Mouse (Mus musculus) heart, embryonic 12.5 days (tissue): ENCODE data around the gene Tmem72. TPM values are rescaled to one million over a fixed set of nuclear protein-coding genes. Genes with fewer than 3 reads are reported as not detected.

Source experiments
- ATAC-seq: fragments of 200-750 bp; cut with Nextera tagmentation; 2 replicates; pipeline ENCODE4 v1.8.0; 2017; ENCODE audit warnings: moderate TSS enrichment, moderate library complexity; ENCODE audit not compliant: insufficient number of reproducible peaks, low FRiP score
- H3K27ac ChIP-seq: fragments of 300-500 bp; sonication (generic); 2 replicates; pipeline ENCODE4 v1.5.1; 2016; ENCODE audit warnings: mild to moderate bottlenecking, moderate library complexity; ENCODE audit not compliant: poor library complexity, severe bottlenecking
- H3K27me3 ChIP-seq: fragments of 300-500 bp; sonication (generic); replicated peaks from 2 replicates; pipeline ENCODE4 v1.6.1; 2016; ENCODE audit warnings: mild to moderate bottlenecking, moderate library complexity
- H3K36me3 ChIP-seq: fragments of 300-500 bp; sonication (generic); 2 replicates; pipeline ENCODE4 v1.6.1; 2016; ENCODE audit warnings: mild to moderate bottlenecking, moderate library complexity
- H3K4me1 ChIP-seq: fragments of 300-500 bp; sonication (generic); replicated peaks from 2 replicates; pipeline ENCODE4 v1.6.1; 2016; ENCODE audit warnings: mild to moderate bottlenecking
- H3K4me2 ChIP-seq: fragments of 300-500 bp; sonication (generic); 2 replicates; pipeline ENCODE4 v1.6.1; 2016; ENCODE audit warnings: mild to moderate bottlenecking, moderate library complexity
- H3K4me3 ChIP-seq: fragments of 300-500 bp; sonication (generic); 2 replicates; pipeline ENCODE4 v1.5.1; 2016; ENCODE audit warnings: mild to moderate bottlenecking
- H3K9ac ChIP-seq: fragments of 300-500 bp; sonication (generic); 2 replicates; pipeline ENCODE4 v1.6.1; 2016; ENCODE audit warnings: mild to moderate bottlenecking, moderate library complexity
- H3K9me3 ChIP-seq: fragments of 300-500 bp; sonication (generic); replicated peaks from 2 replicates; pipeline ENCODE4 v1.6.1; 2016; ENCODE audit warnings: mild to moderate bottlenecking, moderate library complexity
- WGBS: fragments of 180-500 bp; shearing (Covaris S2); methylation state at CpG from one replicate; pipeline ENCODE4 v1.1.7; 2016; 5-methylcytosine and 5-hydroxymethylcytosine counted together
- polyA plus RNA-seq: library from polyadenylated mRNA; unstranded; fragments of >200 nt; fragmentation: Nextera tagmentation; extraction: Ambion mirVana; gene quantifications from 2 replicates; pipeline ENCODE4 v1.2.1, GENCODE M21; 2016

The Tmem72 gene
- polyA plus RNA-seq, 1 experiment from 2014 or later: 0.08 TPM

DNA sequence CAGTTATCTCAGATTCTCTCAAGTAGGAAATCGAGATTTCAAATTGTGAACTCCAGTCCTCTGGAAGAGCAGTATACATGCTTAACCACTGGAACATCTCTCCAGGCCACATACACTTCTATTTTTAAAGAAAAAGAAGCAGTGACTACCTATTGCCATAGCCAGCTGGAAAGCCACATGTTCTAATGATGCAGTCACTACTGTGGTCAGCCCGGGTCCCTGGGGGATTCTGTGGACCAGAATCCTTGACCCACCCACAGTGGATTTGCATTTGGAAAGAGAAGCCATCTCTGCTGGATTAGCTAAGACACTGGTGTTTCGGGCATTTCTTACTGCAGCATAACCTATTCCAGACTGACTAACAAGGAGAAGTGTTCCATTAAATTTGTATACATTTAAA is 49.3 kb downstream of the Tmem72 start:
- H3K4me1 ChIP-seq: peaks cover 42% of the 10 kb centered on the region
- ATAC-seq: no peak
- WGBS: 79% methylated on average over 3 of the region's 3 CpGs

DNA sequence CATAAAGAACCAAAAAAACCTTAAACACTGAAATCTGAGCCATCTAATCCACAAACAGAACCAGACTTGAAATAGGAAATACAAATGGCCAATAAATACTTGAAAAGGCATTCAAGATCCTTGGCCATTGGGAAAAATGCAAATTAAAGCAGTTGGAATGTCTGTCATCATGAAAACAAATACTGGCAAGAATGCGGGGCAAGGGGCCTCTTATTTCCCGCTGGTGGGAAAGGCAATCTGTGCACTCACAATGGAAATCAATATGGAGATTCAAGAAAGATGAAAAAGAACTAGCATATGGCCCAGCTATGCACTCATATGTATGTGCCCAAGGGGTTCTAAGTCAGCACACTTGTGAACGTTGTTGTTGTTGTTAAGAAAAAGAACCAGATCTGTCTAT is 49.8 kb downstream of the Tmem72 start:
- no peak overlapping the region for H3K4me2 ChIP-seq
- H3K27me3 ChIP-seq: 0 out of 2 replicates have a peak, but pooled peaks cover 16% of the 10 kb centered on the region
- no peaks in the 10 kb centered on the region for H3K36me3 ChIP-seq
- no peaks in the 10 kb centered on the region for H3K9me3 ChIP-seq
- no peak overlapping the region for H3K9ac ChIP-seq
- no peak for ATAC-seq
- H3K4me1 ChIP-seq: peaks cover 38% of the 10 kb centered on the region
- no peak overlapping the region for H3K27ac ChIP-seq
- WGBS: 86% methylated on average over 3 of the region's 3 CpGs
- no peak overlapping the region for H3K4me3 ChIP-seq

More for the DNA sequence above, 49.3 kb downstream of the Tmem72 start:
- H3K36me3 ChIP-seq: no peaks in the 10 kb centered on the region
- H3K27me3 ChIP-seq: 0 out of 2 replicates have a peak, but pooled peaks cover 18% of the 10 kb centered on the region
- no peak overlapping the region for H3K27ac ChIP-seq
- no peak overlapping the region for H3K4me3 ChIP-seq
- H3K9me3 ChIP-seq: no peaks in the 10 kb centered on the region
- no peak overlapping the region for H3K9ac ChIP-seq
- H3K4me2 ChIP-seq: no peak overlapping the region

- Histone ChIP-seq H3K9ac (no peak overlapping the region), H3K27me3 (0 out of 2 replicates have a peak, but pooled peaks cover 9% of the 10 kb centered on the region), H3K36me3 (no peaks in the 10 kb centered on the region), H3K9me3 (no peaks in the 10 kb centered on the region), H3K4me1 (peaks cover 31% of the 10 kb centered on the region), H3K27ac (no peak overlapping the region), H3K4me2 (no peak overlapping the region), H3K4me3 (no peak overlapping the region)
- ATAC-seq: no peak
- 85% methylated on average over 12 of the region's 12 CpGs for WGBS
Measured at GRCm38 (mm10) chr6:116666085-116666750, 50.5 kb downstream of the Tmem72 start.

GRCm38 (mm10) chr6:116664830-116665229 is 51.9 kb downstream of the Tmem72 start:
- Histone ChIP-seq H3K9ac (no peak overlapping the region), H3K36me3 (no peaks in the 10 kb centered on the region), H3K4me2 (no peak overlapping the region), H3K27me3 (peaks cover 3% of the 10 kb centered on the region; the same call in 1 of the 2 replicates), H3K27ac (no peak overlapping the region), H3K4me1 (peaks cover 18% of the 10 kb centered on the region), H3K9me3 (no peaks in the 10 kb centered on the region), H3K4me3 (no peak overlapping the region)
- WGBS: 64% methylated on average over 3 of the region's 3 CpGs
- no peak for ATAC-seq

DNA sequence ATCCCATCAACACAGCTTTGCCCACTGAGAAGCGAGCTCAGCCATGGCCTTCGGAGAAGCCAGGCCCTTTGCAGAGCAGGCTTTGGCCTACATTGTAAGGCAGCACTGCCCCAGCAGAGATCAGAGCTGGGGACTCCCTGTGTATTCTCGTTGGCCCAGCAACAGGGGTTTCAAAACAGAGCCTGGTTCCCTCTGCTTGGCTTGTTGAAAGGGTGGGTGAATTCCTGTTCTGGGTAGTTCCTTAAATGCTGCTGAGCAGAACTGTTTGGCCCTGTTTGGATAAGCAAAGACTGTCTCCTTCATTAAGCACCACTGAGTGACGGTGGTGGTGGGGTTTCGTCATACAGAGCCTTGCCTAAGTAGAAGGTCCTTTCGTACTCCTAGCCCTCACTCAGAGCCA is 52.7 kb downstream of the Tmem72 start:
- Histone ChIP-seq H3K27ac (no peak overlapping the region), H3K9me3 (no peaks in the 10 kb centered on the region), H3K27me3 (no peaks in the 10 kb centered on the region; the same call in 1 of the 2 replicates), H3K9ac (no peak overlapping the region), H3K4me1 (peaks cover 18% of the 10 kb centered on the region), H3K4me3 (no peak overlapping the region), H3K4me2 (no peak overlapping the region), H3K36me3 (no peaks in the 10 kb centered on the region)
- no peak for ATAC-seq
- WGBS: 67% methylated on average over 6 of the region's 6 CpGs

GRCm38 (mm10) chr6:116663364-116663763 is 53.3 kb downstream of the Tmem72 start:
- no peak for ATAC-seq
- WGBS: 83% methylated on average over 2 of the region's 2 CpGs

GRCm38 (mm10) chr6:116653684-116654454 is 62.8 kb downstream of the Tmem72 start:
- H3K9ac ChIP-seq: no peak overlapping the region
- no peaks in the 10 kb centered on the region for H3K36me3 ChIP-seq
- no peak for ATAC-seq
- no peaks in the 10 kb centered on the region for H3K9me3 ChIP-seq
- H3K4me1 ChIP-seq: peaks cover 32% of the 10 kb centered on the region
- H3K27me3 ChIP-seq: no peaks in the 10 kb centered on the region
- WGBS: 56% methylated on average over 9 of the region's 9 CpGs
- no peak overlapping the region for H3K4me2 ChIP-seq
- H3K27ac ChIP-seq: no peak overlapping the region
- no peak overlapping the region for H3K4me3 ChIP-seq

More at GRCm38 (mm10) chr6:116663364-116663763, 53.3 kb downstream of the Tmem72 start:
- Histone ChIP-seq H3K4me2 (no peak overlapping the region), H3K27me3 (no peaks in the 10 kb centered on the region; the same call in 1 of the 2 replicates), H3K4me3 (no peak overlapping the region), H3K27ac (no peak overlapping the region), H3K36me3 (no peaks in the 10 kb centered on the region), H3K9ac (no peak overlapping the region), H3K4me1 (peaks cover 18% of the 10 kb centered on the region), H3K9me3 (no peaks in the 10 kb centered on the region)

GRCm38 (mm10) chr6:116653191-116653590 is 63.5 kb downstream of the Tmem72 start:
- H3K4me3 ChIP-seq: no peak overlapping the region
- H3K9me3 ChIP-seq: no peaks in the 10 kb centered on the region
- no peaks in the 10 kb centered on the region for H3K27me3 ChIP-seq
- no peak overlapping the region for H3K4me2 ChIP-seq
- peaks cover 32% of the 10 kb centered on the region for H3K4me1 ChIP-seq
- WGBS: 78% methylated on average over 3 of the region's 3 CpGs
- no peak for ATAC-seq
- H3K36me3 ChIP-seq: no peaks in the 10 kb centered on the region
- H3K27ac ChIP-seq: no peak overlapping the region
- no peak overlapping the region for H3K9ac ChIP-seq

- no peaks in the 10 kb centered on the region for H3K27me3 ChIP-seq
- no peak overlapping the region; the same call in 1 of the 2 replicates for H3K27ac ChIP-seq
- peaks cover 32% of the 10 kb centered on the region for H3K4me1 ChIP-seq
- peak overlapping the region; percentile 44 for H3K4me2 ChIP-seq
- no peaks in the 10 kb centered on the region for H3K9me3 ChIP-seq
- H3K9ac ChIP-seq: peak overlapping the region; percentile 44; the same call in 1 of the 2 replicates
- H3K36me3 ChIP-seq: no peaks in the 10 kb centered on the region
- 60% methylated on average over 20 of the region's 20 CpGs for WGBS
- ATAC-seq: no peak; the same call in 1 of the 2 replicates
- H3K4me3 ChIP-seq: no peak overlapping the region
Measured at GRCm38 (mm10) chr6:116651437-116652118, 65.1 kb downstream of the Tmem72 start.

- H3K27me3 ChIP-seq: no peaks in the 10 kb centered on the region
- peak within 1 kb of the TSS; percentile 21 for H3K4me3 ChIP-seq
- peak; percentile 52; the same call in 1 of the 2 replicates for ATAC-seq
- peak within 1 kb of the TSS; percentile 44 for H3K4me2 ChIP-seq
- H3K9me3 ChIP-seq: no peaks in the 10 kb centered on the region
- peak within 1 kb of the TSS; percentile 44 for H3K9ac ChIP-seq
- H3K36me3 ChIP-seq: no peaks in the 10 kb centered on the region
- peak within 1 kb of the TSS; percentile 42 for H3K27ac ChIP-seq
- peaks cover 30% of the 10 kb centered on the region for H3K4me1 ChIP-seq
- WGBS: 9% methylated on average over 6 of the region's 6 CpGs
Measured at GRCm38 (mm10) chr6:116650406-116650805, 66.3 kb downstream of the Tmem72 start, which contains the start of gene Depp1. TSS of gene Depp1 (plus strand) at chr6:116650609.

DNA sequence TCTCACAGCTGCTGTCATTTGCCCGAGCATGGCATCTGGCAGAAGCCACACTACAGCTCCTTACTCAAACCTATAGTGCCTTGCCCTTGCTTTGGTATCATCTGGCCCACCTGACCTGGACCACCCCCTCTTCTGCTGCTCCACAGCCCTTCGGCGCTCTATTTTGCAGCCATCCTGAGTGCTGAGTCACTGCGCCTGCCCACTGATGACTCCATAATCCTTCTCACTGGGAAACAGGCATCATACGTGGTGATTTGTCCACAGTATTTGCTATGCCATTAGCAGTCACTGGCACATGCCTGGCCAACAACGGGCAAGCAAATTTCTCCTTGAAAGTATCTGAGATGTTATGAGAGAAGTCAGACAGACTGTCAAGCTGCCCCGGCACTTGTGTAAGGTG is 66.9 kb downstream of the Tmem72 start:
- Histone ChIP-seq H3K27ac (peak overlapping the region; percentile 42), H3K36me3 (no peaks in the 10 kb centered on the region), H3K27me3 (no peaks in the 10 kb centered on the region), H3K9ac (peak overlapping the region; percentile 42; the same call in 1 of the 2 replicates), H3K4me1 (peaks cover 34% of the 10 kb centered on the region), H3K4me2 (no peak overlapping the region), H3K4me3 (no peak overlapping the region), H3K9me3 (no peaks in the 10 kb centered on the region)
- ATAC-seq: no peak
- 64% methylated on average over 7 of the region's 7 CpGs for WGBS
